Mouse (Mus musculus): ENCODE measurements at regions not wholly inside any gene's neighbourhood (a gene's known extent, or its start where the extent isn't known, plus 50 kb on each side); places are given as distances from the start of the nearest gene placed in this dataset.

GRCm38 (mm10) chr12:10618319-10618718 lies 227.7 kb downstream of the Rdh14 start:
- TF ChIP-seq CTCF (IDR thresholded peaks at IDR 0.05) (no peak), EP300 (IDR thresholded peaks at IDR 0.05; ENCODE audit: insufficient read depth, low read depth, low read length) (no peak), POLR2A (IDR thresholded peaks at IDR 0.05; ENCODE audit: insufficient read depth, low read depth, low read length) (no peak)
